Mouse (Mus musculus): ENCODE results near the gene Atr. TPM values are rescaled to one million over a fixed set of nuclear protein-coding genes. Genes with fewer than 3 reads are reported as not detected.

The Atr gene
- 6.4 and 8.5 TPM in 2 replicates for total RNA-seq (2023)

GRCm38 (mm10) chr9:95857414-95858026 is at the start of gene Atr:
TSS of gene Atr (plus strand) at chr9:95857597.

GRCm38 (mm10) chr9:95844825-95845460 is 12.5 kb upstream of the Atr start, which contains the start of gene Pls1:
TSS of gene Pls1 (minus strand) at chr9:95845311.

GRCm38 (mm10) chr9:95954585-95955461 is 97.4 kb downstream of the Atr start, which contains the start of gene Xrn1:
TSS of gene Xrn1 (plus strand) at chr9:95954760.

Other genes starting within 250 kb of the Atr start
- not detected in 2 replicates for gene Pcolce2, start 220.0 kb upstream of the Atr start, total RNA-seq (2023)
- gene Trpc1, start 107.2 kb upstream of the Atr start, total RNA-seq (2023): 0.25 and 0.60 TPM in 2 replicates
- 0.23 and 0.28 TPM in 2 replicates for gene Pls1, start 12.3 kb upstream of the Atr start, total RNA-seq (2023)
- gene Xrn1, start 97.2 kb downstream of the Atr start, total RNA-seq (2023): 26.2 and 30.4 TPM in 2 replicates

Data from neutrophil, adult 65 days (primary cell).